ENCODE assay signal across 29 mouse cellular contexts in the genomic region with DNA sequence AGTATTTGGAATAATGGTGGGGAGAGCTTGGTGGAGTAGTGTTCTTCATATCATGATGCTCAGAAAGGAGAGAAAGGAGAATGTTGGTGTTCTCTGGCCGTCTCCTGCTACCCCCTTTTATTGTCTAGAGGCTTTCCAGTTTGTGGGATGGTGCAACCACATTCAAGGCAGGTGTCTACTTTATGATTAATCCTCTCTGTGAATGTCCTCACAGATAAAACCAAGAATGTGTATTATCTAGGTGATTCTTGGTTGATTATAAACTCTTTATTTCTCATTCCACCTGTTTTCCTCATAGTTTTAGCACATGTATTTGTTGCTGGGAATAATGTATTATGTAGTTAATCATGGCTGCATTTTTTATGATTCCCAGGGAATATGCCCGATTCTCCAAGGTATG.
"Had no signal": no experiment of that assay in that cellular context is flagged by ENCODE, and none has a peak within 500 bp of the region (broad histone marks: within the 10 kb centered on the region; RNA-seq: fewer than 3 reads in every experiment).

No protein-coding gene starts in this region.

- H3K36me3 ChIP-seq: heart, embryonic 12.5 days; heart, embryonic 13.5 days; heart, embryonic 15.5 days; hindbrain, embryonic 10.5 days; hindbrain, embryonic 12.5 days; hindbrain, embryonic 13.5 days; hindbrain, embryonic 15.5 days; intestine, embryonic 15.5 days; kidney, embryonic 15.5 days had no signal

- H3K4me3 ChIP-seq: heart, embryonic 12.5 days; heart, embryonic 13.5 days; heart, embryonic 15.5 days; hindbrain, embryonic 10.5 days; hindbrain, embryonic 12.5 days; hindbrain, embryonic 13.5 days; hindbrain, embryonic 15.5 days; intestine, embryonic 15.5 days; kidney, embryonic 15.5 days; layer of hippocampus, adult 2 months; left cerebral cortex, adult 2 months had no signal

- H3K27me3 ChIP-seq: heart, embryonic 12.5 days; heart, embryonic 13.5 days; heart, embryonic 15.5 days; hindbrain, embryonic 12.5 days; hindbrain, embryonic 13.5 days; hindbrain, embryonic 15.5 days; intestine, embryonic 15.5 days; kidney, embryonic 15.5 days had no signal

- H3K9ac ChIP-seq: heart, embryonic 12.5 days; heart, embryonic 13.5 days; heart, embryonic 15.5 days; hindbrain, embryonic 12.5 days; hindbrain, embryonic 13.5 days; hindbrain, embryonic 14.5 days; hindbrain, embryonic 15.5 days; intestine, embryonic 15.5 days; kidney, embryonic 15.5 days had no signal

- H3K4me1 ChIP-seq: heart, embryonic 12.5 days; heart, embryonic 13.5 days; heart, embryonic 15.5 days; hindbrain, embryonic 12.5 days; hindbrain, embryonic 13.5 days; hindbrain, embryonic 15.5 days; intestine, embryonic 15.5 days; kidney, embryonic 15.5 days had no signal

- H3K27ac ChIP-seq: heart, embryonic 13.5 days; heart, embryonic 15.5 days; hindbrain, embryonic 10.5 days; hindbrain, embryonic 12.5 days; hindbrain, embryonic 13.5 days; hindbrain, embryonic 14.5 days; hindbrain, embryonic 15.5 days; hindbrain, postnatal 0 days; intestine, embryonic 15.5 days; kidney, embryonic 15.5 days; kidney, postnatal 0 days; layer of hippocampus, adult 2 months; left cerebral cortex, adult 2 months had no signal

- H3K9me3 ChIP-seq: heart, embryonic 12.5 days; heart, embryonic 13.5 days; heart, embryonic 15.5 days; hindbrain, embryonic 10.5 days; hindbrain, embryonic 12.5 days; hindbrain, embryonic 13.5 days; hindbrain, embryonic 15.5 days; intestine, embryonic 15.5 days; kidney, embryonic 15.5 days had no signal

- DNase-seq: heart, postnatal 10 days; heart, postnatal 36 days; heart, postnatal 4 days; kidney, adult 11 months; kidney, adult 18-20 months; kidney, adult 2 months; kidney, adult 8-10 months; kidney, adult 9 months; kidney, postnatal 10 days; kidney, postnatal 14 days; kidney, postnatal 25 days; kidney, postnatal 36 days; kidney, postnatal 4 days; layer of hippocampus, adult 9-11 months; layer of hippocampus, postnatal 36 days had no signal
